Mouse (Mus musculus): ENCODE results near the gene Akap13.

DNA sequence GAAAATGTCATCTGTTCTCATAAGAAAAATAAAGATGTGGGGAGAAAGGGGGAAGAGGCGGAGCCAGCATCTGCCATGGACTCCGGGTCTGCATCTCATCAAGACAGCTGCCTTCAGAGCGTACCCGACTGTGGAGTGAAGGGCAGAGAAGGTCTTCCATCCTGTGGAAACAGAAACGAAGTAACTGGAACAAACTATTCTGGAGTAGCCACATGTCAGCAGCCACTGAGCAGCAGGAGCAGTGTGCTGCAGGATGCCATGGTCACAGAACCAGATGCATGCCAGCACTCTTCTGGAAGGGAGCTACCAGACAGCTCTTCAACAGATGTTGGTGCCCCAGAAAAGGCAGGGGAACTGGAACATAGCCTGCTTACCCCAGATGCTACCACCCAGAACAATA, 153.4 kb downstream of the Akap13 start:
- TF ChIP-seq CTCF (IDR thresholded peaks at IDR 0.05; ENCODE audit: extremely low read depth, insufficient read depth, low read length): no peak
- TF ChIP-seq POLR2A (IDR thresholded peaks at IDR 0.05; ENCODE audit: extremely low read depth, insufficient read depth, low read length): no peak

Measured in cortical plate, adult 2 months (tissue).